Mouse (Mus musculus): ENCODE data around the gene Supt16. TPM values are rescaled to one million over a fixed set of nuclear protein-coding genes. Genes with fewer than 3 reads are reported as not detected.
A peak's percentile ranks its signal among the peaks of the same experiment; 100 is the strongest.

Supt16 gene
- polyA plus RNA-seq, 1 experiment from 2014 or later: 16.6 TPM

GRCm38 (mm10) chr14:52232249-52232648 lies 35.0 kb upstream of the Supt16 start:
- TF ChIP-seq CTCF (IDR thresholded peaks at IDR 0.05; ENCODE audit: low read depth): no peak
- H3K4me3 ChIP-seq (ENCODE audit: low read depth, low read length): no peak overlapping the region
- ATAC-seq: no peak
- H3K27me3 ChIP-seq (replicated peaks; ENCODE audit: control insufficient read depth, insufficient read depth, low read length): no peaks in the 10 kb centered on the region
- H3K27ac ChIP-seq (ENCODE audit: low read depth, low read length): no peak overlapping the region
- no peak overlapping the region for H3K9ac ChIP-seq (ENCODE audit: low read depth, low read length)
- no peak overlapping the region for H3K4me2 ChIP-seq (replicated peaks; ENCODE audit: low read depth)
- 88% methylated on average over 6 of the region's 6 CpGs for WGBS
- H3K4me1 ChIP-seq (replicated peaks; ENCODE audit: control insufficient read depth, insufficient read depth, low read length): no peaks in the 10 kb centered on the region
- no peaks in the 10 kb centered on the region for H3K9me3 ChIP-seq (ENCODE audit: control insufficient read depth)
- peaks cover 74% of the 10 kb centered on the region for H3K36me3 ChIP-seq (ENCODE audit: control insufficient read depth, insufficient read depth)

- no peaks in the 10 kb centered on the region for H3K9me3 ChIP-seq (ENCODE audit: control insufficient read depth)
- H3K4me1 ChIP-seq (replicated peaks; ENCODE audit: control insufficient read depth, insufficient read depth, low read length): no peaks in the 10 kb centered on the region
- no peak overlapping the region for H3K9ac ChIP-seq (ENCODE audit: low read depth, low read length)
- H3K4me3 ChIP-seq (ENCODE audit: low read depth, low read length): no peak overlapping the region
- H3K36me3 ChIP-seq (ENCODE audit: control insufficient read depth, insufficient read depth): peaks cover 72% of the 10 kb centered on the region
- no peaks in the 10 kb centered on the region for H3K27me3 ChIP-seq (replicated peaks; ENCODE audit: control insufficient read depth, insufficient read depth, low read length)
- no peak overlapping the region for H3K27ac ChIP-seq (ENCODE audit: low read depth, low read length)
- no peak for ATAC-seq
- no peak overlapping the region for H3K4me2 ChIP-seq (replicated peaks; ENCODE audit: low read depth)
- no peak for TF ChIP-seq CTCF (IDR thresholded peaks at IDR 0.05; ENCODE audit: low read depth)
- 94% methylated on average over 2 of the region's 2 CpGs for WGBS
Measured at GRCm38 (mm10) chr14:52225972-52226371, 28.8 kb upstream of the Supt16 start.

GRCm38 (mm10) chr14:52217261-52217660 lies 20.0 kb upstream of the Supt16 start:
- Histone ChIP-seq H3K36me3 (ENCODE audit: control insufficient read depth, insufficient read depth) (peaks cover 85% of the 10 kb centered on the region), H3K9ac (ENCODE audit: low read depth, low read length) (no peak overlapping the region), H3K9me3 (ENCODE audit: control insufficient read depth) (no peaks in the 10 kb centered on the region), H3K27me3 (replicated peaks; ENCODE audit: control insufficient read depth, insufficient read depth, low read length) (no peaks in the 10 kb centered on the region), H3K4me3 (ENCODE audit: low read depth, low read length) (no peak overlapping the region), H3K27ac (ENCODE audit: low read depth, low read length) (no peak overlapping the region), H3K4me2 (replicated peaks; ENCODE audit: low read depth) (no peak overlapping the region), H3K4me1 (replicated peaks; ENCODE audit: control insufficient read depth, insufficient read depth, low read length) (no peaks in the 10 kb centered on the region)
- ATAC-seq: no peak
- no peak for TF ChIP-seq CTCF (IDR thresholded peaks at IDR 0.05; ENCODE audit: low read depth)
- WGBS: 73% methylated on average over 5 of the region's 5 CpGs

GRCm38 (mm10) chr14:52199412-52199811 lies 2.2 kb upstream of the Supt16 start:
- no peak for TF ChIP-seq CTCF (IDR thresholded peaks at IDR 0.05; ENCODE audit: low read depth)
- no peak overlapping the region for H3K4me3 ChIP-seq (ENCODE audit: low read depth, low read length)
- no peak for ATAC-seq
- H3K27me3 ChIP-seq (replicated peaks; ENCODE audit: control insufficient read depth, insufficient read depth, low read length): no peaks in the 10 kb centered on the region
- no peak overlapping the region for H3K9ac ChIP-seq (ENCODE audit: low read depth, low read length)
- peaks cover 33% of the 10 kb centered on the region for H3K36me3 ChIP-seq (ENCODE audit: control insufficient read depth, insufficient read depth)
- no peaks in the 10 kb centered on the region for H3K4me1 ChIP-seq (replicated peaks; ENCODE audit: control insufficient read depth, insufficient read depth, low read length)
- H3K4me2 ChIP-seq (replicated peaks; ENCODE audit: low read depth): no peak overlapping the region
- H3K27ac ChIP-seq (ENCODE audit: low read depth, low read length): no peak overlapping the region
- no peaks in the 10 kb centered on the region for H3K9me3 ChIP-seq (ENCODE audit: control insufficient read depth)
- 87% methylated on average over 4 of the region's 4 CpGs for WGBS

GRCm38 (mm10) chr14:52198141-52198540 lies 925 bp upstream of the Supt16 start:
- peak overlapping the region; percentile 90 for H3K4me2 ChIP-seq (replicated peaks; ENCODE audit: low read depth)
- no peaks in the 10 kb centered on the region for H3K27me3 ChIP-seq (replicated peaks; ENCODE audit: control insufficient read depth, insufficient read depth, low read length)
- ATAC-seq: no peak

GRCm38 (mm10) chr14:52196230-52197155 lies 723 bp downstream of the Supt16 start:
- Histone ChIP-seq H3K9me3 (ENCODE audit: control insufficient read depth) (no peaks in the 10 kb centered on the region), H3K9ac (ENCODE audit: low read depth, low read length) (peak overlapping the region; percentile 98), H3K4me1 (replicated peaks; ENCODE audit: control insufficient read depth, insufficient read depth, low read length) (no peaks in the 10 kb centered on the region), H3K4me2 (replicated peaks; ENCODE audit: low read depth) (peak overlapping the region; percentile 90), H3K27me3 (replicated peaks; ENCODE audit: control insufficient read depth, insufficient read depth, low read length) (no peaks in the 10 kb centered on the region), H3K27ac (ENCODE audit: low read depth, low read length) (peak overlapping the region; percentile 98), H3K36me3 (ENCODE audit: control insufficient read depth, insufficient read depth) (0 out of 2 replicates have a peak, but pooled peaks cover 13% of the 10 kb centered on the region), H3K4me3 (ENCODE audit: low read depth, low read length) (peak overlapping the region; percentile 99)
- no peak for TF ChIP-seq CTCF (IDR thresholded peaks at IDR 0.05; ENCODE audit: low read depth)
- under 1% methylated on average over 57 of the region's 59 CpGs for WGBS
- peak; percentile 12; the same call in 1 of the 2 replicates for ATAC-seq

More at GRCm38 (mm10) chr14:52198141-52198540, 925 bp upstream of the Supt16 start:
- TF ChIP-seq CTCF (IDR thresholded peaks at IDR 0.05; ENCODE audit: low read depth): no peak
- no peaks in the 10 kb centered on the region for H3K4me1 ChIP-seq (replicated peaks; ENCODE audit: control insufficient read depth, insufficient read depth, low read length)
- 12% methylated on average over 3 of the region's 3 CpGs for WGBS
- peak overlapping the region; percentile 42; the same call in 1 of the 2 replicates for H3K27ac ChIP-seq (ENCODE audit: low read depth, low read length)
- H3K4me3 ChIP-seq (ENCODE audit: low read depth, low read length): peak overlapping the region; percentile 99
- no peaks in the 10 kb centered on the region for H3K9me3 ChIP-seq (ENCODE audit: control insufficient read depth)
- no peak overlapping the region for H3K9ac ChIP-seq (ENCODE audit: low read depth, low read length)
- H3K36me3 ChIP-seq (ENCODE audit: control insufficient read depth, insufficient read depth): peaks cover 23% of the 10 kb centered on the region
